Mouse (Mus musculus): ENCODE results near the gene Ccl5. TPM values are rescaled to one million over a fixed set of nuclear protein-coding genes. Genes with fewer than 3 reads are reported as not detected.

Ccl5 gene
- polyA plus RNA-seq, 1 experiment from 2014 or later, result not detected

DNA sequence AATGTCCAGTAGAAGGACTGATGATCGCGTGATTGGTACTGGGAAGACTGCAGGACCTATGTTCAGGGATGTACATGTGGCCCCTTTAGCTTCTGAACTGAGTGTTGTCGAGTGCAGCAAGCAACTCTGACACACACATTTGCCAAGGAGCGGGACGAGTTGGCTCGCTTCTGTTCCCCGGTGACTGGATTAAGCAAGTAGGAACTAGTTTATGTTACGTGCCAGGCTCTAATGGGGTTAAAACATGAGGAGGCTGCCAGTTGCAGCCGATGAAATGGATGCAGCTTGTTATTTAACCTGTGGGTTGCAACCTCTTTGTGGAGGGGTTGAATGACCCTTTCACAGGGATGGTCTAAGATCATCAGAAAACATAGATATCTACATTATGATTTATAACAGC lies 37.7 kb upstream of the Ccl5 start:
- no peak for DNase-seq (ENCODE audit: low spot score)
- 90% methylated on average over 9 of the region's 9 CpGs for WGBS
- no peak for ATAC-seq (ENCODE audit: insufficient read depth, low FRiP score, low TSS enrichment)

DNA sequence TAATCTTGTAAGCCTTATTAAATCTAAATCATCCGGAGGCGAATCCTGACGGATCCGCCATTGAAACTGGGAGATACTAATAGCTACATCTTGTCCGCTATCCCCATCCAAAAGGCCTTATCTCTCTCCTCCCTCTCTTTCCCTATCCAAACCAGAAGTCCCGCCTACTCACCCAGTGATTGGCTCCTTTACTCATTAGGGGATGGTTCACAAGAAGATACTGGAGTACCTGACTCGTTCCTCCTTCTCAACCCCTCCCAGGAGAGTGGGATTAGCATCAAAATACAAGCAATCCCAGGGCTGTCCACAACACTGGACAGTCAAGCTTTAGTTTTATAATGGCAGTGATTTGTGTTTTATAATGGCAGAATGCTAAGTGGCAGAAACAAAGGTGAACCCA lies 37.0 kb upstream of the Ccl5 start:
- no peak overlapping the region for H3K4me2 ChIP-seq (ENCODE audit: low read depth)
- H3K36me3 ChIP-seq (ENCODE audit: control insufficient read depth, insufficient read depth, low read length), result no peaks in the 10 kb centered on the region
- 72% methylated on average over 7 of the region's 7 CpGs for WGBS
- H3K9ac ChIP-seq (ENCODE audit: low read length), result no peak overlapping the region
- no peaks in the 10 kb centered on the region for H3K27me3 ChIP-seq (ENCODE audit: control insufficient read depth, insufficient read depth, low read length)
- no peaks in the 10 kb centered on the region for H3K9me3 ChIP-seq (ENCODE audit: control insufficient read depth, low read length)
- no peak overlapping the region for H3K4me3 ChIP-seq (ENCODE audit: low read depth, low read length)
- no peak overlapping the region for H3K27ac ChIP-seq (ENCODE audit: low read depth, low read length)
- ATAC-seq (ENCODE audit: insufficient read depth, low FRiP score, low TSS enrichment) (no peak), DNase-seq (ENCODE audit: low spot score) (no peak)
- no peaks in the 10 kb centered on the region for H3K4me1 ChIP-seq (ENCODE audit: control insufficient read depth, insufficient read depth, low read length)

More for the DNA sequence above, 37.7 kb upstream of the Ccl5 start:
- no peak overlapping the region for H3K27ac ChIP-seq (ENCODE audit: low read depth, low read length)
- no peak overlapping the region for H3K4me2 ChIP-seq (ENCODE audit: low read depth)
- no peak overlapping the region for H3K9ac ChIP-seq (ENCODE audit: low read length)
- no peaks in the 10 kb centered on the region for H3K9me3 ChIP-seq (ENCODE audit: control insufficient read depth, low read length)
- H3K4me1 ChIP-seq (ENCODE audit: control insufficient read depth, insufficient read depth, low read length), result no peaks in the 10 kb centered on the region
- no peaks in the 10 kb centered on the region for H3K27me3 ChIP-seq (ENCODE audit: control insufficient read depth, insufficient read depth, low read length)
- H3K4me3 ChIP-seq (ENCODE audit: low read depth, low read length), result no peak overlapping the region
- no peaks in the 10 kb centered on the region for H3K36me3 ChIP-seq (ENCODE audit: control insufficient read depth, insufficient read depth, low read length)

DNA sequence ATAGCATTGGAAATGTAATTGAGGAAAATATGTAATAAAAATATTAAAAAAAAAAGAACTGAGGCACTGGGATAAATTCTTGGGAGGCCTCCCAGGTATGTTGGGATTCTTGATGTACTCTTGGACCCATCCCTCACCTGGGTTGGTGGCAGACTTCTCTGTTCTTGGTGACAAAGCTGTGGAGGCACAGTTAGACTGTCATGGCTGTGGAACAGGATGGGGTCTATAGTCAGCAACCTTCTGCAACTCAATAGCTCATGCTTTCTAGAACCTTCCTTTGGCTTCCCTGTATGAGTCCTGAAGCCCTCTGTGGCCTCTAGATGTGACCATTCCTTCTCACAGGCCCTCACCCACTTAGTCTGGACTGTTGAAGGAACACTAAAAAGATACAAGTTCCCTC lies 36.3 kb upstream of the Ccl5 start:
- H3K4me1 ChIP-seq (ENCODE audit: control insufficient read depth, insufficient read depth, low read length), result no peaks in the 10 kb centered on the region
- no peaks in the 10 kb centered on the region for H3K9me3 ChIP-seq (ENCODE audit: control insufficient read depth, low read length)
- H3K27me3 ChIP-seq (ENCODE audit: control insufficient read depth, insufficient read depth, low read length), result no peaks in the 10 kb centered on the region
- DNase-seq (ENCODE audit: low spot score), result no peak
- no peak overlapping the region for H3K4me2 ChIP-seq (ENCODE audit: low read depth)
- ATAC-seq (ENCODE audit: insufficient read depth, low FRiP score, low TSS enrichment), result no peak
- H3K27ac ChIP-seq (ENCODE audit: low read depth, low read length), result no peak overlapping the region
- no peaks in the 10 kb centered on the region for H3K36me3 ChIP-seq (ENCODE audit: control insufficient read depth, insufficient read depth, low read length)
- H3K9ac ChIP-seq (ENCODE audit: low read length), result no peak overlapping the region
- no peak overlapping the region for H3K4me3 ChIP-seq (ENCODE audit: low read depth, low read length)

DNA sequence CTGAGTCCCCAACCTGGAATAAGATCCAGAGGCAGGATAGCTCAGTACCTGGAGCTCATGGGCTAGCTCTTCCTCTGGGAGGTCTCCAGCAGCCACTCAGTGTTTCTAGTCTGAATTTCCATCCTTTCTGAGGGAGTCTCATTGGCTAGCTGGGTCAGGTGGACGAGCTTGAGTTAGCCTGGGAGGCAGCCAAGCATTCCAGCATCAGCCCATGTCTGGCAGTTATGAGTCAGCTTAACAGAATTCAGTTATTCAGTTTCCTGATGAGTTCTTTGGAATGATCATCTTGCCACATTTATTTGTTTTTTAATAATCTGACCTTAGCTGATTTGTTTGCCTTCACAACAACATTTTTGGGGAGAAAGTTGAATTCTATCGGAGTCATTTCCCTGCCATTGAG lies 33.4 kb upstream of the Ccl5 start:
- Histone ChIP-seq H3K4me3 (ENCODE audit: low read depth, low read length) (no peak overlapping the region), H3K4me1 (ENCODE audit: control insufficient read depth, insufficient read depth, low read length) (no peaks in the 10 kb centered on the region), H3K27ac (ENCODE audit: low read depth, low read length) (no peak overlapping the region), H3K9ac (ENCODE audit: low read length) (no peak overlapping the region), H3K4me2 (ENCODE audit: low read depth) (no peak overlapping the region), H3K36me3 (ENCODE audit: control insufficient read depth, insufficient read depth, low read length) (no peaks in the 10 kb centered on the region), H3K27me3 (ENCODE audit: control insufficient read depth, insufficient read depth, low read length) (no peaks in the 10 kb centered on the region), H3K9me3 (ENCODE audit: control insufficient read depth, low read length) (no peaks in the 10 kb centered on the region)
- ATAC-seq (ENCODE audit: insufficient read depth, low FRiP score, low TSS enrichment) (no peak), DNase-seq (ENCODE audit: low spot score) (no peak)
- WGBS, result 77% methylated on average over 2 of the region's 2 CpGs

DNA sequence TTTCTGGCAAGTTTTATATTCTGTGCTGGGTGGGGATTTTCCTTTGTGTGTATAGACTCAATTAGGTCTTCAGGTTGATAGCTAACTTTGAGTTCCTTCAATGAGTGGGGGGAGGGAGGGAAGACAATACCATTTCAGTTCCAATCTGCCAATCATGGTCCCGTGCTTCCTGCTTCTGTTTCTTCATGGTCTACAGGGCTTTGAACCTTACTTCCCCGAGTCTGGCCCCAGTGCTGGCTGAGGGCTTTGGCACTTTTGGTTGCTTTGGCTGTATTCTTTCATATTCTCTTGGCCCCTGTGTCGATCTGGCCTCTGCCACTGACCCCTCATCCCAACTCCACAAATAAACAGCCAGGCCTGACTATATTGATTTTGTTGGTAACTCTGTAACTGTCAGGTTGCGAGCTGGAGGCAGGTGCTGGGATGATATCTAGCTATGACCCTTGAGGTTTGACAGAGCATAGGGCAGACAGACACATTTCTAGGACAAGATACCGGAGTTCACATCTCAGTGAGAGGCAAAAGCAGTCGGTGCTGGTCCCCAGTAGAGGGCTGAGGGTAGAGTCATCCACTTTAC lies 32.1 kb upstream of the Ccl5 start:
- ATAC-seq (ENCODE audit: insufficient read depth, low FRiP score, low TSS enrichment) (no peak), DNase-seq (ENCODE audit: low spot score) (no peak)
- no peaks in the 10 kb centered on the region for H3K27me3 ChIP-seq (ENCODE audit: control insufficient read depth, insufficient read depth, low read length)
- H3K9me3 ChIP-seq (ENCODE audit: control insufficient read depth, low read length), result no peaks in the 10 kb centered on the region
- H3K4me2 ChIP-seq (ENCODE audit: low read depth), result no peak overlapping the region
- 79% methylated on average over 6 of the region's 6 CpGs for WGBS
- H3K36me3 ChIP-seq (ENCODE audit: control insufficient read depth, insufficient read depth, low read length), result no peaks in the 10 kb centered on the region
- H3K4me1 ChIP-seq (ENCODE audit: control insufficient read depth, insufficient read depth, low read length), result no peaks in the 10 kb centered on the region
- H3K4me3 ChIP-seq (ENCODE audit: low read depth, low read length), result no peak overlapping the region
- H3K27ac ChIP-seq (ENCODE audit: low read depth, low read length), result no peak overlapping the region
- no peak overlapping the region for H3K9ac ChIP-seq (ENCODE audit: low read length)

DNA sequence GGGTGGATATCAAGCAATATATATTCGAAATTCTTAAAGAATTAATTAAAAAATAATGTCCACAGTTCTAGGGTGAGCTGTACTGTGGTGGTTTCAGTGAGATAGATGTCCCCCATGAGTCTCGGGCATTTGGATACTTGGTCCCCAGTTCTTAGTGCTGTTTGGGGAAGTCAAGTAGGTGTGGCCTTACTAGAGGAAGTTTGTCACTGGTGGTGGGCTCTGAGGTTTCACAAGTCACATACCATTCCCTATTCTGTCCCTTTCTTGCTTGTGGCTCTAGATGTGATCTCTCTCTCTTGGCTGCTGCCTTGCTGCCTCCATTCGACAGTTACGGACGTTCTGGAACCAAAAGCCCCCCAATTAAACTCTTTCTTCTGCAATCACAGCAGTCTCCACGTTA lies 30.1 kb upstream of the Ccl5 start:
- Histone ChIP-seq H3K9ac (ENCODE audit: low read length) (no peak overlapping the region), H3K4me3 (ENCODE audit: low read depth, low read length) (no peak overlapping the region), H3K27ac (ENCODE audit: low read depth, low read length) (no peak overlapping the region), H3K4me2 (ENCODE audit: low read depth) (no peak overlapping the region), H3K36me3 (ENCODE audit: control insufficient read depth, insufficient read depth, low read length) (no peaks in the 10 kb centered on the region), H3K9me3 (ENCODE audit: control insufficient read depth, low read length) (no peaks in the 10 kb centered on the region), H3K4me1 (ENCODE audit: control insufficient read depth, insufficient read depth, low read length) (no peaks in the 10 kb centered on the region), H3K27me3 (ENCODE audit: control insufficient read depth, insufficient read depth, low read length) (no peaks in the 10 kb centered on the region)
- ATAC-seq (ENCODE audit: insufficient read depth, low FRiP score, low TSS enrichment), result no peak
- DNase-seq (ENCODE audit: low spot score), result no peak
- WGBS, result 81% methylated on average over 6 of the region's 6 CpGs

DNA sequence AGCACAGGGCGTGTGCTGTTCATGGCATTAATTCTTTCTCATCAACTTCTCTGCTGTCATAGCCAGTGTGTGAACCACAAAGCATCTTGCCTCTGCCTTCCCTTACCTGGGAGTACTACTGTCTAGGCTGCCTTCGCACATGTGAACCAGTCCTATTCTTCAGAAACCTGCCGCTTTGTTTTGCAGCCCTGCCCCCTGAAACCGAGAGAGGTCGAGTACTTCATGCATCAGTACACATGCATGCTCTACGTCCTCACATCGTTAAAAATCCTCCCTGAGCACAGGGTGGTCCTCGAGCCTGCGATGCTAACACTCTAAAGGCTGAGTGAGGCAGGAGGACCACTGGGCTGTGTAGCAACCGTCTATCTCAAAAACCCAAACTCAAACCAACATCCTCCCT lies 26.8 kb upstream of the Ccl5 start:
- Histone ChIP-seq H3K27me3 (ENCODE audit: control insufficient read depth, insufficient read depth, low read length) (no peaks in the 10 kb centered on the region), H3K4me2 (ENCODE audit: low read depth) (no peak overlapping the region), H3K4me3 (ENCODE audit: low read depth, low read length) (no peak overlapping the region), H3K27ac (ENCODE audit: low read depth, low read length) (no peak overlapping the region), H3K4me1 (ENCODE audit: control insufficient read depth, insufficient read depth, low read length) (no peaks in the 10 kb centered on the region), H3K36me3 (ENCODE audit: control insufficient read depth, insufficient read depth, low read length) (no peaks in the 10 kb centered on the region), H3K9ac (ENCODE audit: low read length) (no peak overlapping the region), H3K9me3 (ENCODE audit: control insufficient read depth, low read length) (no peaks in the 10 kb centered on the region)
- DNase-seq (ENCODE audit: low spot score) (no peak), ATAC-seq (ENCODE audit: insufficient read depth, low FRiP score, low TSS enrichment) (no peak)
- WGBS, result 58% methylated on average over 10 of the region's 10 CpGs

DNA sequence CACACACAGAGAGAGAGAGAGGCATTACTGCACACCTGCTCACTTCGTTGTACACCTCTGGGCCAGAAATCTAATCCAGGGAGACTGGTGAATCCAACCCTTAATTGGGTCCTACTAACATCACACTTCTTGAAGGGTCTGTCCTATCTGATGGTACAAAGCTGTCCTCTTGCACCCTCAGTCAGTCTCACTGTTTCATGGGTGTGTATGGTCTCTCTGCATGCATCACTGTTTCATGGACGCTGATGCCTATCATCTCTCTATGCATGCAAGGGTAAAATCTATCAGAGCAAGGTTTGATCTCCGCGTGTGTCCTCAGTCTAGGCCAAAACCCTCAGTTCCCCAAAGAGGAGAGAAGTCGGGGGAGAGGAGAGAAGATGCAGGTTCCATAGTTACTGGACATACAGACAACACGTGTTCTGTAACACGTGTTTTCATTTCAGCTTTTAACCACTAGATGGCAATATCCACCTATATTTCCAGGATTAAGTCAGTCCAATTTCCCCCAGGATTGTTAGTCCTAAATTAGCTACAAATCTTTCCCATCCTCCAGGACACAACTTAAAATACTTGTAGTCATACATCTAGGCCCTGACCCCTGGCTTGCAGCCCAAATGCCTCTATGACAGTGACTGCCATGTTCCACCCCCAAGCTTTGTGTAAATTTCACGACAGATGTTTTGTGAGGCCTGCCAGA lies 25.9 kb upstream of the Ccl5 start:
- 37% methylated on average over 8 of the region's 8 CpGs for WGBS
- Histone ChIP-seq H3K27me3 (ENCODE audit: control insufficient read depth, insufficient read depth, low read length) (no peaks in the 10 kb centered on the region), H3K9me3 (ENCODE audit: control insufficient read depth, low read length) (no peaks in the 10 kb centered on the region), H3K4me3 (ENCODE audit: low read depth, low read length) (no peak overlapping the region), H3K4me1 (ENCODE audit: control insufficient read depth, insufficient read depth, low read length) (no peaks in the 10 kb centered on the region), H3K27ac (ENCODE audit: low read depth, low read length) (no peak overlapping the region), H3K9ac (ENCODE audit: low read length) (no peak overlapping the region), H3K36me3 (ENCODE audit: control insufficient read depth, insufficient read depth, low read length) (no peaks in the 10 kb centered on the region), H3K4me2 (ENCODE audit: low read depth) (no peak overlapping the region)
- peak; percentile 35 for DNase-seq (ENCODE audit: low spot score)
- ATAC-seq (ENCODE audit: insufficient read depth, low FRiP score, low TSS enrichment), result no peak

DNA sequence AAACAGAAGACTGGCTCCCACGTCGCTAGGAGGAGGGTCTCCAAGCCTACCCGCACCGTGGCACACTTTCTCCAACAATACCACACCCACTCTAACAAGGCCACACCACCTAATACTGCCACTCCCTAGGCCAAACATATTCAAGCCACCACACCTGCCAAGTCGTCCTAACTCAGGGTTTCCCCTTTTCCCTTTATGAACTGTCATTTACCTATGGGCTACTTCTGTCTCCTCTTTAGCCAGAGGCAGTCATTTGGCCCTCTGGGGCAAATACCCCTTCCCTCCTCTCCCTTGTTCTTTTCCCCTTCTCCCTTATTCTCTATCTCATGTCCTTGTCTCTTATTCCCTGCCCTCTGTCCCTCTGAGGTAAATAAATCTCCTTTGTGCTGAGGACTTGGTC lies 21.4 kb upstream of the Ccl5 start:
- WGBS, result 78% methylated on average over 5 of the region's 5 CpGs
- Histone ChIP-seq H3K9ac (ENCODE audit: low read length) (no peak overlapping the region), H3K4me1 (ENCODE audit: control insufficient read depth, insufficient read depth, low read length) (no peaks in the 10 kb centered on the region), H3K4me3 (ENCODE audit: low read depth, low read length) (no peak overlapping the region), H3K9me3 (ENCODE audit: control insufficient read depth, low read length) (no peaks in the 10 kb centered on the region), H3K36me3 (ENCODE audit: control insufficient read depth, insufficient read depth, low read length) (no peaks in the 10 kb centered on the region), H3K27ac (ENCODE audit: low read depth, low read length) (no peak overlapping the region), H3K27me3 (ENCODE audit: control insufficient read depth, insufficient read depth, low read length) (no peaks in the 10 kb centered on the region), H3K4me2 (ENCODE audit: low read depth) (no peak overlapping the region)
- ATAC-seq (ENCODE audit: insufficient read depth, low FRiP score, low TSS enrichment), result no peak
- no peak for DNase-seq (ENCODE audit: low spot score)
